Mouse (Mus musculus) heart, embryonic 16.5 days (tissue): Measurements from ENCODE around the gene Btbd9. TPM values are rescaled to one million over a fixed set of nuclear protein-coding genes. Genes with fewer than 3 reads are reported as not detected.
A peak's percentile ranks its signal among the peaks of the same experiment; 100 is the strongest.

Experiments used
- ATAC-seq: fragments of 200-750 bp; cut with Nextera tagmentation; replicated peaks from 2 replicates; pipeline ENCODE4 v1.8.0; 2017; ENCODE audit warnings: moderate number of reproducible peaks; ENCODE audit not compliant: insufficient read depth, low FRiP score; ENCODE audit errors: extremely low read depth
- H3K27ac ChIP-seq: fragments of 300-500 bp; sonication (generic); 2 replicates; pipeline ENCODE4 v1.5.1; 2014; ENCODE audit warnings: mild to moderate bottlenecking, low read length, control low read depth, moderate library complexity
- H3K27me3 ChIP-seq: fragments of 300-500 bp; sonication (generic); 2 replicates; pipeline ENCODE4 v1.6.1; 2014; ENCODE audit warnings: low read length, mixed read lengths; ENCODE audit not compliant: control insufficient read depth, insufficient read depth
- H3K36me3 ChIP-seq: fragments of 300-500 bp; sonication (generic); 2 replicates; pipeline ENCODE4 v1.6.1; 2014; ENCODE audit not compliant: control insufficient read depth, insufficient read depth
- H3K4me1 ChIP-seq: fragments of 300-500 bp; sonication (generic); 2 replicates; pipeline ENCODE4 v1.6.1; 2014; ENCODE audit warnings: low read length, mixed read lengths; ENCODE audit not compliant: control insufficient read depth, insufficient read depth
- H3K4me2 ChIP-seq: fragments of 300-500 bp; sonication (generic); 2 replicates; pipeline ENCODE4 v1.6.1; 2014; ENCODE audit warnings: low read depth, mild to moderate bottlenecking, control low read depth, low read length
- H3K4me3 ChIP-seq: fragments of 300-500 bp; sonication (generic); 2 replicates; pipeline ENCODE4 v1.5.1; 2014; ENCODE audit warnings: mild to moderate bottlenecking, control low read depth, low read length
- H3K9ac ChIP-seq: fragments of 300-500 bp; sonication (generic); 2 replicates; pipeline ENCODE4 v1.6.1; 2014; ENCODE audit warnings: low read length, control low read depth
- H3K9me3 ChIP-seq: fragments of 300-500 bp; sonication (generic); replicated peaks from 2 replicates; pipeline ENCODE4 v1.6.1; 2016; ENCODE audit warnings: low read length; ENCODE audit not compliant: control insufficient read depth
- WGBS: fragments of 180-500 bp; shearing (Covaris S2); extraction: QIAGEN DNeasy Blood & Tissue Kit; methylation state at CpG from one replicate; pipeline ENCODE4 v1.1.7; 2014; 5-methylcytosine and 5-hydroxymethylcytosine counted together
- polyA plus RNA-seq: library from polyadenylated mRNA; unstranded; fragments of >200 nt; fragmentation: Nextera tagmentation; extraction: Ambion mirVana; gene quantifications from 2 replicates; pipeline ENCODE4 v1.2.1, GENCODE M21; 2015

Gene Btbd9
- polyA plus RNA-seq, 1 experiment from 2014 or later, result 38.9 TPM

GRCm38 (mm10) chr17:30260641-30261306 lies 315.5 kb downstream of the Btbd9 start:
- Histone ChIP-seq H3K4me1 (peaks cover 40% of the 10 kb centered on the region), H3K27ac (no peak overlapping the region), H3K36me3 (no peaks in the 10 kb centered on the region), H3K9me3 (no peaks in the 10 kb centered on the region), H3K4me3 (no peak overlapping the region), H3K9ac (no peak overlapping the region), H3K4me2 (no peak overlapping the region), H3K27me3 (no peaks in the 10 kb centered on the region)
- WGBS, result 77% methylated on average over 6 of the region's 6 CpGs
- ATAC-seq, result no peak; the same call in 1 of the 2 replicates

GRCm38 (mm10) chr17:30259938-30260337 lies 316.4 kb downstream of the Btbd9 start:
- Histone ChIP-seq H3K4me2 (no peak overlapping the region), H3K9ac (no peak overlapping the region), H3K27ac (no peak overlapping the region), H3K36me3 (no peaks in the 10 kb centered on the region), H3K9me3 (no peaks in the 10 kb centered on the region), H3K27me3 (no peaks in the 10 kb centered on the region), H3K4me1 (peaks cover 41% of the 10 kb centered on the region), H3K4me3 (no peak overlapping the region)
- WGBS, result 70% methylated on average over 6 of the region's 6 CpGs
- ATAC-seq, result no peak

DNA sequence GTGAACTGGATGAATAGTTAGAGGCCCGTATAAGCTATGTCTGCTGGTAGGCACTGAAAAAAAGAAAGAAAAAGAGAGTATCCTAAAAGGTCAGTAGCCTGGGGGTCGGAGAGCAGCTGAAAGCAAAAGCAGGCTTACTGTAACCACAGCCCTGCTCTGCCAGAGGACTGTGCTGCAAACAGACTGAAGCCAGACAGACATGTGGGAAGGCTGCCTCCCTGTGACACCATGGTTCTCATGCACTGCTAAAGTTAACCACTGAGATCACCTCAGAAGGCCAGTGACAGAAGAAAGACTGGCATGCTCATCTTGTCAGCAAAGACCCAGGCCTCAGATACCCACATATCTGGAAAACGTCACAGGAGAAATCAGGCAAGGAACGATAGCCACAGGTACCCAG lies 317.8 kb downstream of the Btbd9 start:
- ATAC-seq, result peak; percentile 54; the same call in 1 of the 2 replicates
- Histone ChIP-seq H3K27ac (peak overlapping the region; percentile 44; the same call in 1 of the 2 replicates), H3K4me1 (peaks cover 50% of the 10 kb centered on the region)

GRCm38 (mm10) chr17:30255928-30256560 lies 320.2 kb downstream of the Btbd9 start:
- Histone ChIP-seq H3K36me3 (no peaks in the 10 kb centered on the region), H3K4me3 (no peak overlapping the region), H3K9me3 (no peaks in the 10 kb centered on the region), H3K9ac (no peak overlapping the region), H3K4me1 (peaks cover 48% of the 10 kb centered on the region), H3K27me3 (no peaks in the 10 kb centered on the region), H3K27ac (0 out of 2 replicates have a peak overlapping the region, but pooled peaks have one; percentile 25), H3K4me2 (no peak overlapping the region)
- ATAC-seq, result no peak
- WGBS, result 66% methylated on average over 8 of the region's 8 CpGs

More for the DNA sequence above, 317.8 kb downstream of the Btbd9 start:
- Histone ChIP-seq H3K4me2 (no peak overlapping the region), H3K9ac (no peak overlapping the region), H3K4me3 (no peak overlapping the region), H3K27me3 (no peaks in the 10 kb centered on the region), H3K9me3 (no peaks in the 10 kb centered on the region), H3K36me3 (no peaks in the 10 kb centered on the region)
- WGBS, result 54% methylated on average over 4 of the region's 4 CpGs

DNA sequence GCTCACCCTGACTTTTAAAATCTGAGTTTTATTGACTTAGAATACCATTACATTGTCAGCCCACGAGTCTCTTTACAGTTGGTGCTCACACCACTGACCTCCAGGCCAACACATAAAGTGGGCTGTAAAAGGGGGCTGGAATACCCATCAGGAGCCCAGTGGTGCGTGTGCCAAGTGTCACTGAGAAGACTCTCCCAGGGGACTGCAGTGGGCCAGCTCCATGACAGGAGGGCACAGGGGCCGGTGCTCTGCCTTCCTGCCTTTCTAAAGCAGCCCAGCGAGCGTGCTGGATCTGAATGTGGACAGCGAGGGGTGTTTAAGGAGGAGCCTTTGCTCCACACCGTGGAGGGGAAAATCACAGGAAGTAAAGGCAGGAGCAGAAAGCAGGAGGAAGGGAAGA lies 322.4 kb downstream of the Btbd9 start:
- H3K27ac ChIP-seq, result no peak overlapping the region
- H3K4me1 ChIP-seq, result peaks cover 41% of the 10 kb centered on the region
- no peaks in the 10 kb centered on the region for H3K27me3 ChIP-seq
- 58% methylated on average over 7 of the region's 7 CpGs for WGBS
- no peaks in the 10 kb centered on the region for H3K9me3 ChIP-seq
- H3K4me3 ChIP-seq, result no peak overlapping the region
- no peaks in the 10 kb centered on the region for H3K36me3 ChIP-seq
- no peak for ATAC-seq
- H3K9ac ChIP-seq, result no peak overlapping the region
- H3K4me2 ChIP-seq, result no peak overlapping the region

- 89% methylated on average over 5 of the region's 5 CpGs for WGBS
- Histone ChIP-seq H3K27me3 (no peaks in the 10 kb centered on the region), H3K4me1 (peaks cover 36% of the 10 kb centered on the region), H3K9me3 (no peaks in the 10 kb centered on the region), H3K4me3 (no peak overlapping the region), H3K9ac (no peak overlapping the region), H3K36me3 (no peaks in the 10 kb centered on the region), H3K4me2 (no peak overlapping the region), H3K27ac (no peak overlapping the region)
- no peak for ATAC-seq
Measured at GRCm38 (mm10) chr17:30253028-30253427, 323.3 kb downstream of the Btbd9 start.

- no peaks in the 10 kb centered on the region for H3K9me3 ChIP-seq
- peak overlapping the region; percentile 80 for H3K27ac ChIP-seq
- no peaks in the 10 kb centered on the region for H3K27me3 ChIP-seq
- ATAC-seq, result peak; percentile 45; the same call in 1 of the 2 replicates
- WGBS, result 61% methylated on average over 10 of the region's 10 CpGs
- H3K9ac ChIP-seq, result peak overlapping the region; percentile 49; the same call in 1 of the 2 replicates
- no peak overlapping the region for H3K4me2 ChIP-seq
- no peak overlapping the region for H3K4me3 ChIP-seq
- peaks cover 40% of the 10 kb centered on the region for H3K4me1 ChIP-seq
- no peaks in the 10 kb centered on the region for H3K36me3 ChIP-seq
Measured at GRCm38 (mm10) chr17:30245308-30245706, 331.0 kb downstream of the Btbd9 start.

GRCm38 (mm10) chr17:30244651-30245307 lies 331.5 kb downstream of the Btbd9 start:
- peaks cover 44% of the 10 kb centered on the region for H3K4me1 ChIP-seq
- ATAC-seq, result peak; percentile 70

DNA sequence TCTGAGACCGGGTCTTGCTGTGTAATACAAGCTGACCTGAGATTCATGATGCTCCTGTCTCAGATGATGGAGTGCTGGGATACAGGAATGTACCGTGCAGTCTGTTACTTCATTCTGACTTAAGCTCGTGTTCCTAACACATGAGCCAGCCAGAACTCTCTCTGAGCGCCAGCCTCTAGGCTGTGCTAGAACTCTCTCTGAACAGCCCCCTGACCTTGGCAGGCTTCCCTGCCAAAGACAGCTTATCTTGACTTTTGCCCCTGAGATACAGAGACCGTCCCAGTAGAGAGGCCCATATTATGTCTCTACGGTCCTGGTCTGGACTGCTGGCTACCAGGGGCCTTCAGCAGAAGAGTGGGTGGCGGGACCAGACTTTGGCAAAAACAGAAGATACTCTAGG lies 332.7 kb downstream of the Btbd9 start:
- H3K4me2 ChIP-seq, result no peak overlapping the region
- H3K4me1 ChIP-seq, result peaks cover 50% of the 10 kb centered on the region
- no peak overlapping the region for H3K4me3 ChIP-seq
- 41% methylated on average over 7 of the region's 7 CpGs for WGBS
- H3K36me3 ChIP-seq, result no peaks in the 10 kb centered on the region
- H3K27ac ChIP-seq, result peak overlapping the region; percentile 80
- no peaks in the 10 kb centered on the region for H3K27me3 ChIP-seq
- ATAC-seq, result peak; percentile 53
- no peak overlapping the region for H3K9ac ChIP-seq
- H3K9me3 ChIP-seq, result no peaks in the 10 kb centered on the region

More at GRCm38 (mm10) chr17:30244651-30245307, 331.5 kb downstream of the Btbd9 start:
- Histone ChIP-seq H3K36me3 (no peaks in the 10 kb centered on the region), H3K9me3 (no peaks in the 10 kb centered on the region), H3K27ac (peak overlapping the region; percentile 80), H3K9ac (peak overlapping the region; percentile 49), H3K4me2 (peak overlapping the region; percentile 16), H3K27me3 (no peaks in the 10 kb centered on the region), H3K4me3 (no peak overlapping the region)
- WGBS, result 39% methylated on average over 14 of the region's 14 CpGs
